Mouse (Mus musculus): ENCODE data around the gene Jph2.
A peak's percentile ranks its signal among the peaks of the same experiment; 100 is the strongest.
"Not testable (repeated sequence)": the region's sequence is repeated elsewhere in the genome, so short reads cannot be mapped to it uniquely, and the experiment has no call there.

Gene Jph2

DNA sequence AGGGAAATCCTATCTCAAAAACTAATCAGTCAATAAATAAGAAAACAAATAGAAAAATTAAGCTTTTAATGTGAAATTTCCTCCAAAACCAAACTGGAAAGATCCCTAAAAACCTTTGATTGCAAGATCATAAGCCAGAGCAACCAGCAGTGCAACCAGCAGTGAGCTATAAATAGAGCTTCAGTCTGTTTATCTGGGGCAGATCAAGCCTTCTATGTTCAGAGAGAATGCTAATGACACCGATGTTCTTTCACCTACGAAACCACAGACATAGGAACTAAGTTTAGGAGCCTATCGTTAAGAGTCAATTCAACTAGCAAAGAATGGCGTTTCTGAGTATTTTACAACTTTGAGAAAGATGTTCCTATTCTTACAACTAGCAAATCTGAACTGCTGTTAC is 14.0 kb upstream of the Jph2 start:
- DNase-seq (ENCODE audit: low read depth, low spot score) = no peak

GRCm38 (mm10) chr2:163411344-163411743 is 13.6 kb upstream of the Jph2 start:
- not testable (repeated sequence) for DNase-seq (ENCODE audit: low read depth, low spot score)

- no peak for DNase-seq (ENCODE audit: low read depth, low spot score)
Measured at GRCm38 (mm10) chr2:163410211-163410610, 12.4 kb upstream of the Jph2 start.

DNA sequence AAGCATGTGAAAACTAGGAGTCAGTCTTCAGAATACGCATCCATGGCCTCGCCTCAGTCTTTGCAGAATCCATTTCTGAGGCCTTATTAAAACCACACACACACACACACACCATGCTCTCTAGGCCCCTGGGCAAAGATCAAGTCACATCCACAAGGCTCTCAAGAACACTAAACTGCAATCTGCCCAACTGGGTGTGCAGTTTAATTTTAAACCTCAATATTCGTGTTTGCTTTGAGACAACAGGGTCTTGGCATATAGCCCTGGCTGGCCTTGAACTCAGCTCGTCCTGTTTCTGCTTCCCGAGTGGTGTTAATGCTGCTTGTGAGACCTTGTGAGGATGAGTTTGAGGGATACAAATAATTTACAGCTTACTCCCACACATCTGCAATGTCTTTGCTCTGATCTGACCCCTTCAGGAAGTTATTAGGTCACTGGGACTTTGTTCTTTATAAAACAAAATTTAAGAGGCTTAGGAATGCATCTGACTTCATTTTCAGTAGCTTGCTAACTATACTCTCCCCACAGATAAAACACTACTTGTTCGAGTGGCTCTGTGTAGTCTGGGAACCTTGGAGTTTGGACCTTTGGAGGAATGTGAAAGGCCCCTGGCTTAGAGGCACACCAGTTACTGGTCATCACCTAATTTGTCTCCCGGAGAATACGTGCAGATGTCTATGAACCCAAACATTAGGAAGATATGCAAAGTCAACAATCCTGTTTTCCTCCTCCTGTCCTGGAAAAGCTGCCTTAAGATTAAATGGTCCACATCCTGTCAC is 6.4 kb upstream of the Jph2 start:
- DNase-seq (ENCODE audit: low read depth, low spot score) = no peak

DNA sequence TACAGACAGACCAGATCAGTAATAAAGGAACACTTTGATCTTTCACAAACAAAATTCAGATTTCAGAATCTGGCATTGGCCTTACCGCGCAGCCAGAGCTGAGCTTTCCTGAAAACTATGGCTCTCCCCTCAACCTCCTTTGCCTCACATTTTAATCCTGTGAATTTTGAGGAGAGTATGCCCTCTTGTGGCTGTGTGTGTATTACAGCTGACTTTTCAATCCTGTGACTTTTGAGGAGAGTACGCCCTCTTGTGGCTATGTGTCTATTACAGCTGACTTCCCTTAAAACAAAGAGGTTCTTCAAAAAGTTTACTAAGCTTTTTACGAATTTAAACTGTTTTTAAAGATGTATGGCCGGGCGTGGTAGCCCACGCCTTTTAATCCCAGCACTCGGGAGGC is 3.4 kb upstream of the Jph2 start:
- DNase-seq (ENCODE audit: low read depth, low spot score) = peak; percentile 86

DNA sequence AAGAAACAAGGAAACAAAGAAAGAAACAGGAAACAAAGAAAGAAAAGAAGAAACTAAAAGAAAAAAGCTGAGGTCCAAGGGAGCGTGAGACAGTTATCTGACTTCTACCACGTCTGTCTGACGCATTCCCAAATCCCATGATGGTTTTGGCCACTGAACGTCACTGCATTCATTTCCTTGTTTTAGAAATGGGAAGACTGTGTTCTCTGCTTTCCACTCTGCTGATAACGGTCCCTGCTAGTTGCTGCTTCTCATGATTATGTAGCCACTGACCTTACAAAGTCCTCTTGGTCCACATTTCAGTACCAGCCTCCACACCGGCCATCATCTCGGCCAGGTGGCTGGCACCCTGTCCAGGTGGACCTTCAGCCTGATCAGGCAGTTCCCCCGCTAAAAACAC is 1.4 kb upstream of the Jph2 start:
- no peak for DNase-seq (ENCODE audit: low read depth, low spot score)

DNA sequence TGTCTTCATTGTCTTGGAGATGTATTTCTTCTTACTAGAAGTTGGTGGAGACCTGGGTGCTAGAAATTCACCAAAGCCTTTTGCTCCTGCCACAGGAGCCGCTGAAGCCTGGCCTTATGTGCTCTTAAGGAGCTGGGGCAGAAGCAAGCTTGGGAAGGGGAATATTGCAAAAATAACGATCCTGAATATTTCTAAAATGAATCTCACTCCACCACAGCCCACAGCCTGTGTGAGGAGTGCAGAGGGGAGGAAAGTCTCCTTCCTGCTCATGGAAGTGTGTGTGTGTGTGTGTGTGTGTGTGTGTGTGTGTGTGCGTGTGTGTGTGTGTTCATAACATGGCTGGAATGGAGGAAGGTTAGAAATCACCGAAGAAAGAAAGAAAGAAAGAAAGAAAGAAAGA is 977 bp upstream of the Jph2 start:
- no peak for DNase-seq (ENCODE audit: low read depth, low spot score)

- DNase-seq (ENCODE audit: low read depth, low spot score) = no peak
Measured at GRCm38 (mm10) chr2:163397071-163397470, 722 bp downstream of the Jph2 start.

DNA sequence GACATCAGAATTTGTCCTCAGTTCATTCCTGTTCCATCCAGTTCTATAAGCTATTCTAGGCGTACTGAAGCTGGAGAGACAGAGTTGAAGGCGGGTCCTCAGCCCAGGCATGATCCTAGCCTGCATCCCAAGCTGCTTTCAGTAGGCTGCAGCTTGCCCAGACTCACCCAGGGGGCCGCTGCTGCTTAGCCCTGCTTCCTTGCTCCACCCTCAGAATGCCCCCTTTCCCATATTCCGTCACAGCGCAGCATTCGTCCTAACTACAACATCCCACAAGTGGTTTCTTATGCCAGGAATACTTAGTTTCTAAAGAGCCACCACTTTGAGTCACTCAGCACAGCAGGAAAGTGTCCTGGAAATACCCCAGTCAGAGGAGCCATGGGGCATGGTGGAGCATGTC is 2.8 kb downstream of the Jph2 start:
- DNase-seq (ENCODE audit: low read depth, low spot score) = no peak

- DNase-seq (ENCODE audit: low read depth, low spot score) = no peak
Measured at GRCm38 (mm10) chr2:163393976-163394375, 3.8 kb downstream of the Jph2 start.

- DNase-seq (ENCODE audit: low read depth, low spot score) = no peak
Measured at GRCm38 (mm10) chr2:163393241-163393640, 4.6 kb downstream of the Jph2 start.

DNA sequence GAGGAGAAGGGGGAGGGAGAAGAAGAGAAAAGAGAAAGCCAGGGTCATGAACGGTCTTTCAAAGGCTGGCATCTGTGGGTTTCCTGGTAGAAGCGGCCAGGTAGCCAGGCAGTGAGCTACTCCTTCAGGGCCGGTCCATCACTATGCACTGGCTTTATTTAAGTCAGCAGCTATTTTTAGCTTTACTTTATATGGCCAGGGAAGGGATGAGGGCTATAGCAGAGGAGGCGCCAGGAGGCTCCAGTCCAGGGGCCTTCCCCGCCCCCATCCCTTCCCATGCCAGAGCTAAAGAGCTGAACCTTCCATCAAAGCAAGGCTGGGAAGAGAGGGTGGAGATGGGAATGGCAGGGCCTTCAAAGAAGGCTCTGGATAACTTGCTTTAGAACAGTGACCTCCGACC is 5.4 kb downstream of the Jph2 start:
- no peak for DNase-seq (ENCODE audit: low read depth, low spot score)

GRCm38 (mm10) chr2:163386423-163387190 is 11.2 kb downstream of the Jph2 start:
- no peak for DNase-seq (ENCODE audit: low read depth, low spot score)

GRCm38 (mm10) chr2:163385126-163385525 is 12.7 kb downstream of the Jph2 start:
- no peak for DNase-seq (ENCODE audit: low read depth, low spot score)

DNA sequence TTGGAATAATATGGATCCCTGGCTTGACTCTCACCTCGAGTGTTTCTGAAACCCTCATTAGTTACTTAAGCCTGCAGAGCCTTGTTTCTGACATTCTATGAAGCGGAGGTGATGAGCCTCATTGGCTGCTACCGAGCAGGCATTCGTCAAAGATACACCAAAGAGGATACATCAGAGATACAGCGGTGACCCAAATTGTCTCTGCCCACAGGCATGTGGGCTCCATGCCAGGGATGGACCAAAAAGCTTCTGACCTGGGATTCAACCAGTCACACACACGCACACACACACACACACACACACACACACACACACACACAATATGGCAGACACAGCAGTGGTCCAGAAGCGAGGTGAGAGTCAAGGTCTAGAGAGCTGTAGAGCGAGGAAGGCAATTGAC is 16.5 kb downstream of the Jph2 start:
- peak; percentile 17 for DNase-seq (ENCODE audit: low read depth, low spot score)

DNA sequence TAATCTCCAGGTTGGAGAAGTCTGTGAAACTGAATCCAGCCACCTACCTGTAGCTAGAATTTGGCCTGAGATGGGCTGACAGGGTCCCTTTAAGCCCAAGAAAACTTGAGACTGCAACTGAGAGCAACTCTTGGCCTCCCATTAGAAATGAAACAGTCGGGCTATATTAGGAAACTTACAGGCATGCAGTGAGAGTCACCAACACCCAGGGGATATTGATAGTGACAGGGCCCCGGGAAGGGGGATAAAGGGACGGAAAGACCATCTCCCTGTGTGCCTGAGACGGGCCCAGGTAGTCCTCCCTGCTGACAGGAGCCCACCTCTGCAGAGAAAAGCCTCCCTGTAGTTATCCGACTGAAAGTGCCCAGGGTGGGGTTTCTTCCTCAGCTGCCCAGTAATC is 18.4 kb downstream of the Jph2 start:
- DNase-seq (ENCODE audit: low read depth, low spot score) = no peak

DNA sequence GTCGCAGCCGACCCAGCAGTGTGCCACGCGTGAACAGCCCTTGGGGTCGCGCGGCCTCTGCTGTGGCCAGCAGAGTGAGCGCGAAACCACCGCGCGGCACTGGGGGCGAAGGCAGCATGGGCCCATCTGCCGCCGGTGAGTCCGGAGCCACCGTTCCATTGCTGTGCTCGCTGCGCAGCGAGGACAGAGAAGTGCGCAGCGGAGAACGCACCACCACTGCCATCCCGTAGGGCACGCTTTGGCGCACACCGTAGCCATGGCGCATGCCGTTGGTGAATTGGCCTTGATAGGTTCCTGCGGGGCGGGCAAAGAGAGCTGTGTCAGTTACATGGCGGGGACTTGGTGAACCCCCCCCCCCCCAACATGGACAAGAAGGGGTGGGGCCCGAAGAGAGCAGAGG is 21.7 kb downstream of the Jph2 start:
- no peak for DNase-seq (ENCODE audit: low read depth, low spot score)

DNA sequence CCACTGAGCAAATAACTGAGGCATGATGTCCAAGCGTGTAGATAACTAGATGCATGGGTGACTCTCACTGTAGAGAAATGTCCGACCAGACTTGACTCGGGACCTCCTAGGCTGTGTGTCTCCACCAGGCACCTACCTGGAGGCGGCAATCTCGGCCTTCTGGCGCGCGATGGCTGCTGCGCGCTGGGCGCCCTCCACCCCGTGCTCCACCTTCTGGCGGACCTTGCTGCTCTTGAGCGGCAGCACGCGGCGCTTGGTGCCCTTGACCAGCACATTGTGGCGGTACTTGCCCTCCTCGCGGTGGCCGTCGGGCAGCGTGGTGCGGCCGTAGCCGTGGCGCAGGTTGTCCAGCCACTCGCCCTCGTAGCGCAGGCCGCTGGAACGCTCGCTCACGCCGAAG is 22.3 kb downstream of the Jph2 start:
- DNase-seq (ENCODE audit: low read depth, low spot score) = no peak

GRCm38 (mm10) chr2:163372627-163373026 is 25.2 kb downstream of the Jph2 start:
- DNase-seq (ENCODE audit: low read depth, low spot score) = no peak

DNA sequence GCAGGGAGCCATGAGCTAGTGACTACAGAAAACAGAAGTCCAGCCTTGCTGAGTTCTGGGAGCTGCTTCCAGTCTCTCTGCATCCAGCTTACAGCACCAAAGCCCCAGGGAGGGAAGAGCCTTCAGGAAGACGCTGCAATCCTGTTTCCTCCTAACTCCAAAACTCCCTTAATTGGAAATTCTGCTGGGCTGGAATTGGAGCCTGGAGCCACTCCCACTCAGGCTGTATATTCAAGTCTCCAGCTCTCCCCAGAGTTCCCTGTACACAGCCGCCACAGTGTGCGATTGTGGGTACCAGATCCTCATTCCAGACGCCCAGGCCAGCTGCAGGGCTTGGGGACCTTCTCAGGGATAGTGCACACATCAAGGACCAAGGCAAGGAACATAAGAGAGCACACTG is 27.6 kb downstream of the Jph2 start:
- DNase-seq (ENCODE audit: low read depth, low spot score) = no peak

DNA sequence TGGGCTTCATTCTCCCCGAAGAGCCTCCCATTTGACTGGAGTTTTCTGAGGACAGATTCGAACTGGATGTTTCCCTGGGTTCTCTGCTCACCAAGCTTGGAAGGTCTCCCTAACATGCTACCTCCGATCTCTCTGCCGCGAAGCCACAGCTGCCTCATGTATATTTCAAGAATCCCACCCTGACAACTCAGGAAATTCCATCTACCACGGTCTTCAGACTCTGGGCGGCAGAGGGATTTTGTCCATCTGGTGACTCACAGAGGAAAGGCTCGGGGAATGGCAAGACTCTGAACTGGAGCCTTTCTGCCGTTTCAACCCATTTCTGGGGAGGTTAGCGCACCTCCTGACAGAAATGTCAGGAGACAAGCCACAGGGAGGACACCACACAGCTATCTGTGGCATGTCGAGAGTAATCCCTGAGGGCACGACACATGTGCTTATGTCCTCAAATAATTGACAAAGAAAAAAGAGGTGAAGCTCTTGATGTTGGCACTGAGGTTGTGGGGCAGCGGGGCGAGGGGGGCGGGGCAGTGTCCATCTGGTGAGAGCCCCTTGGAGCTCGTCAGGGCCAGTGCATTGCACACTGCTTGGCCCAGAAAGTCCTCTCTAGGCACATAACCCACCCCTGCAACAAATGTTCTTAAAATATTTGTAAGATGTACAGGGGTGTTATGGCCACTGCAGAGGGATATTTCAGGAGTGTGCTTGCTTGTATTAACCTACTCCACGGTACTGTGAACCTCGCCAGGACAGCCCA is 32.8 kb downstream of the Jph2 start:
- DNase-seq (ENCODE audit: low read depth, low spot score) = no peak
